Mouse (Mus musculus): ENCODE measurements around the gene Ehmt2. TPM values are rescaled to one million over a fixed set of nuclear protein-coding genes. Genes with fewer than 3 reads are reported as not detected.

Gene Ehmt2
- polyA plus RNA-seq, 1 experiment from 2014 or later, result 58.2 TPM

- Histone ChIP-seq H3K4me2 (ENCODE audit: low read depth, low read length) (no peak overlapping the region), H3K27ac (ENCODE audit: low read length) (no peak overlapping the region), H3K4me1 (replicated peaks; ENCODE audit: control insufficient read depth, insufficient read depth, low read length) (no peaks in the 10 kb centered on the region), H3K4me3 (ENCODE audit: low read length) (no peak overlapping the region), H3K36me3 (ENCODE audit: control insufficient read depth, insufficient read depth, low read length) (no peaks in the 10 kb centered on the region), H3K27me3 (ENCODE audit: control insufficient read depth, insufficient read depth, low read depth, low read length) (no peaks in the 10 kb centered on the region), H3K9me3 (ENCODE audit: control insufficient read depth, low read length) (no peaks in the 10 kb centered on the region), H3K9ac (ENCODE audit: low read length) (no peak overlapping the region)
- 70% methylated on average over 3 of the region's 3 CpGs for WGBS
- no peak for ATAC-seq (ENCODE audit: low read depth)
These were observed 12.7 kb upstream of the Ehmt2 start for GRCm38 (mm10) chr17:34885615-34886014.

GRCm38 (mm10) chr17:34887942-34888341 lies 10.3 kb upstream of the Ehmt2 start:
- Histone ChIP-seq H3K27me3 (ENCODE audit: control insufficient read depth, insufficient read depth, low read depth, low read length) (no peaks in the 10 kb centered on the region), H3K9ac (ENCODE audit: low read length) (no peak overlapping the region), H3K4me2 (ENCODE audit: low read depth, low read length) (no peak overlapping the region), H3K9me3 (ENCODE audit: control insufficient read depth, low read length) (no peaks in the 10 kb centered on the region), H3K27ac (ENCODE audit: low read length) (no peak overlapping the region), H3K36me3 (ENCODE audit: control insufficient read depth, insufficient read depth, low read length) (no peaks in the 10 kb centered on the region), H3K4me1 (replicated peaks; ENCODE audit: control insufficient read depth, insufficient read depth, low read length) (no peaks in the 10 kb centered on the region), H3K4me3 (ENCODE audit: low read length) (no peak overlapping the region)
- no peak for ATAC-seq (ENCODE audit: low read depth)
- 82% methylated on average over 5 of the region's 5 CpGs for WGBS

- peaks cover 4% of the 10 kb centered on the region; the same call in 1 of the 2 replicates for H3K4me1 ChIP-seq (replicated peaks; ENCODE audit: control insufficient read depth, insufficient read depth, low read length)
- H3K9ac ChIP-seq (ENCODE audit: low read length), result no peak overlapping the region
- H3K36me3 ChIP-seq (ENCODE audit: control insufficient read depth, insufficient read depth, low read length), result no peaks in the 10 kb centered on the region
- WGBS, result 80% methylated on average over 12 of the region's 12 CpGs
- ATAC-seq (ENCODE audit: low read depth), result no peak
- H3K9me3 ChIP-seq (ENCODE audit: control insufficient read depth, low read length), result no peaks in the 10 kb centered on the region
- H3K4me2 ChIP-seq (ENCODE audit: low read depth, low read length), result no peak overlapping the region
- no peaks in the 10 kb centered on the region for H3K27me3 ChIP-seq (ENCODE audit: control insufficient read depth, insufficient read depth, low read depth, low read length)
- H3K4me3 ChIP-seq (ENCODE audit: low read length), result no peak overlapping the region
- H3K27ac ChIP-seq (ENCODE audit: low read length), result no peak overlapping the region
These were observed 8.1 kb upstream of the Ehmt2 start for GRCm38 (mm10) chr17:34890074-34890743.

GRCm38 (mm10) chr17:34891377-34891776 lies 6.9 kb upstream of the Ehmt2 start:
- no peak overlapping the region for H3K27ac ChIP-seq (ENCODE audit: low read length)
- H3K27me3 ChIP-seq (ENCODE audit: control insufficient read depth, insufficient read depth, low read depth, low read length), result no peaks in the 10 kb centered on the region
- H3K9ac ChIP-seq (ENCODE audit: low read length), result no peak overlapping the region
- WGBS, result 89% methylated on average over 2 of the region's 2 CpGs
- H3K36me3 ChIP-seq (ENCODE audit: control insufficient read depth, insufficient read depth, low read length), result peaks cover 7% of the 10 kb centered on the region
- H3K4me3 ChIP-seq (ENCODE audit: low read length), result no peak overlapping the region
- no peaks in the 10 kb centered on the region for H3K9me3 ChIP-seq (ENCODE audit: control insufficient read depth, low read length)
- ATAC-seq (ENCODE audit: low read depth), result no peak
- peaks cover 16% of the 10 kb centered on the region for H3K4me1 ChIP-seq (replicated peaks; ENCODE audit: control insufficient read depth, insufficient read depth, low read length)
- H3K4me2 ChIP-seq (ENCODE audit: low read depth, low read length), result no peak overlapping the region

GRCm38 (mm10) chr17:34893072-34893824 lies 5.0 kb upstream of the Ehmt2 start:
- peak overlapping the region; percentile 71 for H3K4me3 ChIP-seq (ENCODE audit: low read length)
- H3K9me3 ChIP-seq (ENCODE audit: control insufficient read depth, low read length), result no peaks in the 10 kb centered on the region
- peak overlapping the region; percentile 53; the same call in 1 of the 2 replicates for H3K27ac ChIP-seq (ENCODE audit: low read length)
- H3K4me1 ChIP-seq (replicated peaks; ENCODE audit: control insufficient read depth, insufficient read depth, low read length), result peaks cover 26% of the 10 kb centered on the region
- H3K36me3 ChIP-seq (ENCODE audit: control insufficient read depth, insufficient read depth, low read length), result peaks cover 8% of the 10 kb centered on the region
- ATAC-seq (ENCODE audit: low read depth), result no peak
- peak overlapping the region; percentile 78 for H3K4me2 ChIP-seq (ENCODE audit: low read depth, low read length)
- peak overlapping the region; percentile 70 for H3K9ac ChIP-seq (ENCODE audit: low read length)
- no peaks in the 10 kb centered on the region for H3K27me3 ChIP-seq (ENCODE audit: control insufficient read depth, insufficient read depth, low read depth, low read length)
- 74% methylated on average over 12 of the region's 12 CpGs for WGBS

DNA sequence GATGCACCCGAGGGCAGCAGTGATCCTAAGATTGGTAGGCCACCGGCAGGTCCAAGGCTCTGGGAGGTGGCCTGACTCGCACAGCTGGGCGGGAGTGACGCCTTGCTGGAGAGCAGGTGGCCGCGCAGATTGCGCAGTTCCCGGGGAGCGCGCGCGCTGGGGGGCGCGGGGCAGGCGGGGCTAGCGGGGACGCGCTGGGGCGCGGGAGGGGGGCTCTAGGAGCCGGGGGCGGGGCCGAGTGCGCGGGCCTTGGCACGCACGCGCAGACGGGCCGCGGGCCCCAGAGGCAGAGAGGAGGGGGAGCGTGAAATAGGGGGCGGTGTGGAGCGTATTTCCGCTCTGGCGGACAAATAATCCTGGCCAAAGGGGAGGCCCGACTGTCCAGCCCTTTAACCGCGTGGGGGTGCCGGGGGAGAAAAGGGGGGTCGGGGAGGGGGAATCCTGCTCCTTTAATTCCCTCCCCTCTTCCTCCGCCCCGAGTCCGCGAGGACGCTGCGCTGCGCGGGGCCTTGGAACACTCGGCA lies 4.1 kb upstream of the Ehmt2 start:
- peak; percentile 93 for ATAC-seq (ENCODE audit: low read depth)

GRCm38 (mm10) chr17:34894801-34895530 lies 3.3 kb upstream of the Ehmt2 start:
- H3K27me3 ChIP-seq (ENCODE audit: control insufficient read depth, insufficient read depth, low read depth, low read length), result no peaks in the 10 kb centered on the region
- H3K4me1 ChIP-seq (replicated peaks; ENCODE audit: control insufficient read depth, insufficient read depth, low read length), result peaks cover 26% of the 10 kb centered on the region
- peak; percentile 8; the same call in 1 of the 2 replicates for ATAC-seq (ENCODE audit: low read depth)
- H3K4me3 ChIP-seq (ENCODE audit: low read length), result peak overlapping the region; percentile 71
- H3K9ac ChIP-seq (ENCODE audit: low read length), result peak overlapping the region; percentile 87
- H3K36me3 ChIP-seq (ENCODE audit: control insufficient read depth, insufficient read depth, low read length), result peaks cover 8% of the 10 kb centered on the region
- H3K9me3 ChIP-seq (ENCODE audit: control insufficient read depth, low read length), result no peaks in the 10 kb centered on the region
- H3K4me2 ChIP-seq (ENCODE audit: low read depth, low read length), result peak overlapping the region; percentile 84
- peak overlapping the region; percentile 92 for H3K27ac ChIP-seq (ENCODE audit: low read length)
- 6% methylated on average over 42 of the region's 51 CpGs for WGBS

More for the DNA sequence above, 4.1 kb upstream of the Ehmt2 start:
- Histone ChIP-seq H3K4me2 (ENCODE audit: low read depth, low read length) (peak overlapping the region; percentile 84), H3K27me3 (ENCODE audit: control insufficient read depth, insufficient read depth, low read depth, low read length) (no peaks in the 10 kb centered on the region), H3K36me3 (ENCODE audit: control insufficient read depth, insufficient read depth, low read length) (peaks cover 8% of the 10 kb centered on the region), H3K4me1 (replicated peaks; ENCODE audit: control insufficient read depth, insufficient read depth, low read length) (peaks cover 26% of the 10 kb centered on the region), H3K9me3 (ENCODE audit: control insufficient read depth, low read length) (no peaks in the 10 kb centered on the region), H3K4me3 (ENCODE audit: low read length) (peak overlapping the region; percentile 71), H3K27ac (ENCODE audit: low read length) (peak overlapping the region; percentile 92), H3K9ac (ENCODE audit: low read length) (peak overlapping the region; percentile 87)
- WGBS, result under 1% methylated on average over 24 of the region's 51 CpGs

GRCm38 (mm10) chr17:34895724-34896123 lies 2.5 kb upstream of the Ehmt2 start:
- Histone ChIP-seq H3K9me3 (ENCODE audit: control insufficient read depth, low read length) (no peaks in the 10 kb centered on the region), H3K4me1 (replicated peaks; ENCODE audit: control insufficient read depth, insufficient read depth, low read length) (peaks cover 30% of the 10 kb centered on the region), H3K9ac (ENCODE audit: low read length) (peak overlapping the region; percentile 35; the same call in 1 of the 2 replicates), H3K36me3 (ENCODE audit: control insufficient read depth, insufficient read depth, low read length) (peaks cover 8% of the 10 kb centered on the region), H3K27me3 (ENCODE audit: control insufficient read depth, insufficient read depth, low read depth, low read length) (no peaks in the 10 kb centered on the region), H3K27ac (ENCODE audit: low read length) (no peak overlapping the region; the same call in 1 of the 2 replicates), H3K4me2 (ENCODE audit: low read depth, low read length) (peak overlapping the region; percentile 84; the same call in 1 of the 2 replicates), H3K4me3 (ENCODE audit: low read length) (peak overlapping the region; percentile 71; the same call in 1 of the 2 replicates)
- ATAC-seq (ENCODE audit: low read depth), result no peak
- 92% methylated on average over 15 of the region's 15 CpGs for WGBS
